Mouse (Mus musculus) G1E-ER4 (cell line): ENCODE results near the gene Rpl3. TPM values are rescaled to one million over a fixed set of nuclear protein-coding genes. Genes with fewer than 3 reads are reported as not detected.

Source experiments
- GATA1 ChIP-seq: IDR thresholded peaks from one replicate; pipeline ENCODE4 v1.8.0; 2012; ENCODE audit warnings: low read length, inconsistent platforms
- polyA plus RNA-seq: library from polyadenylated mRNA; stranded (reverse); fragments of >175 nt; gene quantifications from 2 replicates; pipeline ENCODE4 v1.2.3, GENCODE M21; 2012

Gene Rpl3
- polyA plus RNA-seq, 1 experiment = 41.0 TPM

DNA sequence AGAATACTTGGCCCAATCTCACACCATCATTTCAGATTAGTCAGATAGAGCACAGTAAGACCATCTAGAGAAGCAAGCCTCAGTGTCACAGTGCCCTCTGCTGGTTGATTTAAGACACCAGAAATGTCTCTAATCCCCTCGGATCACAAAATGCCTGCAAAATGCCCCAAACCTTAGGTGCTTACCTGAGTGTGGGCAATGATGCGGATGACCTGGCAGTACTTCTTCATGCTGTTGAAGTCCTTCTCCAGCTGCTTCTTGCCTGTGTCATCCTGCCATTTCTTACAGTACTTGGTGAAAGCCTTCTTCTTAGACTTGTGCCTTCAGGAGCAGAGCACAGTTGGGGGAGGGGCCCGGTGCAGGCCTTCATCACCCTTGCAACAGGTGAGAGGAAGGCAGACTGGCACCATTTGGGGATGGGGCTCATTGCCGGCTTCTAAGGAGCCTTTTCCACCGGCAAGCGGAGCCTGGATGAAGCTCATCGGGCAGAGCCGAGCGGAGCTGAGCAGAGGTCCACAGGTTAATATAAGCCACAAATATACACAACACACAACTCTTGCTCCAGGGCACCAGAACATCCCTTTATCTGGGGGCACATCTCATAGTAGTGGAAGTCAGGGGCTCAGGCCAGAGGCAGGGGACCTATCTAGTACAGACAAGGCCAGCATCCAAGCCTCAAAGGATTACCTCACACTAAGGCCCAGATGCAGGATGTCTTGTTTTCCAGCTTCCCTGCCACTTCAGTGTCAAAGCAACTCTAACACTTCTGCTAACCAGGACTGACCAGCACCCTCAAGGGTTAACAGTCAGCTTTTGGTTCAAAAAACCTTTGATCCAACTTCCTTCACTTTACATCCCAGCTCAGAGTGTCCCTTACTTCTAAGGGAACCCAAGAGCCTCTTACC is 10.7 kb downstream of the Rpl3 start:
- TF ChIP-seq GATA1 = no peak

DNA sequence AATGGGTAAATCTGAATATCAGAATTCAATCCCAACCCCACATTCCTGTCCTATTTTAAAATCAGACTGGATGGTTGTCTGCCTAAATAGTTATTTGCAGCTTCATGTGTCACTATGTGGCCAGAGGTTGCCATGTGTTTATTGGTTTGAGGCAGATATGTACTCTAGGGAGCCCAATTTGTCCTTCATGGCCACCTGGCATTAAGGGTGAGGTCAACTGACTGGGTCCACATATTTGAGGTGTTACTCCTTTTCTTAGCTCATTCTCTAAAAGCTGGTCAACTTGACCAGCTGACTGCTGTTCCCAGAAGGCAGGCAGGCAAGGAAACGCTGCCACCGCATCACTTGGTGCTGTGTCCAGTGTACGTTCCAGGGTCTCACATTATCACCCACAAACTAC is 11.7 kb downstream of the Rpl3 start:
- no peak for TF ChIP-seq GATA1

DNA sequence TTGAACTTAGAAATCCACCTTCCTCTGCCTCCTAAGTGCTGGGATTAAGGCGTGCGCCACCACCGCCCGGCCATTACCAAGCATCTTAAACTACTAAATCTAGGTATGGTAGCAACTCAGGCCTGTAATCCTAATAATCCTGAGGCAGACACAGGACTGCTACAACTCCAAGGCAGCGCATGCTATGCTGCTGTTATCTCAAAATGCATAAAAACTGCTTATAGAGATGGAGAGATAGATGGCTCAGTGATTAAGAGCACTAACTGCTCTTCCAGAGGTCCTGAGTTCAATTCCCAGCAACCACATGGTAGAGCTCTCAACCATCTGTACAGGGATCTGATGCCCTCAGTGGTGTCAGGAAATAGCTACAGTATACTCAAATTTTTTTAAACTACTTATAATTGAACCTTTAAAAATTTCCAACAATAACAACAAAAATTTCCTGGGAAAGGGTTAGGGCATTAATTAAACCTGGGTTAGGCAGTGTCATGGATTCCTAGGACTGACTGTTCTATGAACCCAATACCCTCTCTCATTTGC is 12.5 kb downstream of the Rpl3 start:
- TF ChIP-seq GATA1 = no peak

DNA sequence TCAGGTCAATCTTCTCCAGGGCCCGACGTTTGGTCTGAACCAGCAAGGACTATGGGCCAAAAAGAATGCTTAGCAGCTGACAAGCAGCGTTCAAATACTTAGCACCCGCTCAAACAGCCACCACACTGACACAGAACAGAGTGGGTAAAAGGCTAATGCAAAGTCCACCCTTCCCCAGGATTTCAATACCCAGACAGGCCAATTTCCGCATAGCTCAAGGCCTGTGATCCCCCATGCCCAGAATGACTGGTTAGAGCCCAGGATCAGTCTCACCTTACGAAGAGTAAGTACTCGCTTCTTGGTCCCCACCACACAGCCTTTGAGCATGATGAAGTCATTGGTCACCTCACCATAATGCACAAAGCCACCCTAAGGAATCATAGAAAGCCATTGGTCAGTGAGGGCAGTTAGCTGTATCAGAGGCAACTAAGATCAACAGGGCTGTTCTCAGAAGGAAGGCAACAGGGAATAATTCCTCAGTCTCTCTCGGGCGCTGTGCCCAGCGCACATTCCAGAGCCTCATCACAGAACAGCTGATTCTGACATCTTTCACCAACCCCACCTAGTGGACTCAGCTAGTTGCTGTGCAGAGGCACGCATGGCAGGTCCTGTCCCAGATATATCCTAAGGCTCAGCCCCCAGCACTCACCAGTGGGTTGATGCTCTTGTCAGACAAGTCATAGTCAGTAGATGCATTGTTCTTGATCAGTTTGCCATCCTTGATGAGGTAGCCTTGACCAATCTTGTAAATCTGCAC is 13.4 kb downstream of the Rpl3 start:
- TF ChIP-seq GATA1 = no peak

DNA sequence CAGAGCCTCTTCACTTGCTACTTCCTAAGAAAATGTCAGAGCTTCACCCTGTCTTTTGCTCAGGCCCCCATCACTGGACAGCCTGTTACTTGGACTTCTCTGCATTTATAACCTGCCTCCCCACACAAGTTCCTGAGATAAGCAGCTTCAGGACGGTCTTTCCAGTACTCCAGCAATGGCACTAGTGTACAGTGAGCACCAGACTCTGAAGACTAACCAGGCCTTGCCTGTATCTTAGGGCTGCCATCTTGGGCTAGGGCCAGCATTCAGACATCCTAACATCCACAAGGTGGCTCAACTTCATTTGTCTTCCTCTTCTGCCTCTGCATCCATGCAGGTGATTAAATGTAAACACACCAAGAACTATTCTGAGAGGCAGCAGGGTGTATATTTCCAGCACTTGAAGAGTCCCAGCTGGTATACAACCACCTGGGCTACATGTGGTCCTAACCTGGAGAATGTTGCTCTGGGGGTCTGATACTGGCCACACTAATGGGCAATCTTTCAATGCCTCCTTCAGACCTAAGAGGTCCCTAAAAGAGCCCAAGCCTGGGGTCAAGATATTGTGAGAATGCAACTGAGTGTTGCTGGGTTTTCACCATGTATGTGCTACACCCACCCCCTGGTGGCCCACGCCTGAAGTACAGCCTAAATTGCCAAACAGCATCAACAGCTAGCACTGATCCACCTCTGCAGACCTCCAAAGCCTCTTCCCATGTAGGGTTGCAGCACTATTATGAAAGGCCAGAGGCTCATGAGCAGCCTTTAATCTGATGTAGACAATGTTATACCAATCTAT is 15.1 kb downstream of the Rpl3 start:
- TF ChIP-seq GATA1 = no peak

DNA sequence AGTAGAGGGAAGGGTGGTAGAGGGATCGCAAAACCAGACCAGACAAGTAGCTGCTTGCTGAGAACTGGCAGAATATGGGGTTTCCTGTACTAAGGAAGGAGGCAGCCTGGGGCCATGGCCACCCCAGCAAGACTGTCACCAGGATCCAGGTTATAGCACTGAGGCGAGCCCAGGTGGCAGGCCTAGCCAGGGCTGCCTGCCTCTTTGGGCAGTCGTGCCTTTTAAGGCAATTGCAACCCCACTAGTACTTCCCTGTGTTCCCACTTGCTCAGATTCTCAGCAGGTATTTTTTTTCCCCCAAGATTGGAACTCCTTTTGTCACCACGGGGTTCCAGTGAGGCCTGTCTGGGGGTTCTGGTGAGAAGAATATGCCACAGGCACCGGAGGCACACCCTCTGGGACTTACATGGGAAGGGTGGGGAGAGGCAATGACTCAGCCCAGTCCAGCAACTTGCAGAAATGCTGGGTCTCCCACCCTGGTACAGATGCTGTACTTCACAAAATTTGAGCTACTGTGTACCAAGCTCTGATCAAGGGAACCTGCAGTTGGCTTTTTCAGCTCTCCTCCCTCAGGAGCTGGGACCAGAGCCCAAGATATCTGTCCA is 15.8 kb downstream of the Rpl3 start:
- TF ChIP-seq GATA1 = no peak

DNA sequence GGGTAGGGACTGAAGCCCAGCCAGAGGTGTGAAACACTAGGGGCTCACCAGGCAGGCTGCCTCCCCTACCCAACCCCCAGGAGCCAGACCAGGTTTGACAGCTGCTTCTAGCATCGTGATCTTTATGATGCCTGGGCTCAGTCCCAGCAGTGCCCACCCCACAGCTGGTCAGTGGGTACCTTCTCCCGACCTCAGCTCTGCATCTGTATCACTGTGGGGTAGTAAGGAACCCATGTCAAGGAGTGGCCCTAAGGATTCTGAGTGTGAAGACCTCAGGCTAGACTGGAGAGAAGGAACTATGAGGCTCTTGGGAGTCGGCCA is 16.3 kb downstream of the Rpl3 start:
- TF ChIP-seq GATA1 = no peak

DNA sequence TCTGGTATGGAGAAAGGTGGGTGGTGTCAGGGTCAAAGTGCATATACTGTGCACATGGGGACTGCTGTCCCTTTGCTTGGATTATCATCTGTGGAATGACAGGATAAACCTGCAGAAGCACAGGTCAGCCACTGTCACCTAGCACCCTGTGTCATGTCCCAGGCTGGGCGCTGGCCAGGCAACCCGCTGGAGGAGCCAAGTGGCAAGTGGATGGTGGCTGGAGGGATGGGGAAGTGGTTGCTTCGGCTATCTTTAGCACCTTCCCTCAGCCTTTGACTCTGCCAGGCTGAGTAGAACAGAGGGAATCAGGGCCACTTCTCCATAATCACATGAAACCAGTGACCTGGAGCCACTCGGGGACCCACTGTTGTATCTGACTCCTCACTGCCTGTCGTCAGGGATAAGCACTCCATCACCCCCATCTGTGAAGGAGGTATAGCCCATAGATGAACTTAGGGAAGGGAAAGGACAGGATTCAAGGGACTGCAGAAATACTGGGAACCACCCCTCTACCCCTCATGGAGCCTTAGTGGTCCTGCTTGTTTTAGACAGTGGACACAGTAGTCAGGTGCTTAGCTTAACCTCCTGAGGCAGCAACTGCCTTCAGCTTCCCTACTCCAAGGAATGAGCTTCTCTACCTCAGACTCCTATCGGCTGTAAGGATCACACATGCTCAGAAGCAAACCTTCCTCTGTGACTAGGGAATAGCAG is 16.9 kb downstream of the Rpl3 start:
- TF ChIP-seq GATA1 = no peak

DNA sequence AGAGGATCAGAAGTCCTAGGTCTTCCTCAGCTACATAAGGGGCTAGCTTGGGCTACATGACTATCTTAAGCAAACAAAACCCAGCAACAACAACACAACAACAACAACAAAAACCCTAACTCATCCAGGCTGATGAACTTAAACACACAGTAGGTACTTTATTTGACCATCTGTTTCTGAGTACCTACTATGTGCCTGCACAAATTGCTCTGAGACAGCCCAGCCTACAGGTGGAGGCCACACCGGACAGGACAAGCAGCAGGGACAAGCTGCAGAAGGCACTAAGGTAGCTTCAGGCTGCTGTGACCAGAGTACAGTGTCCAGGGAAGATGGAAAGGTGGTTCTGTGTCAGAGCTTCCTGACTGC is 18.4 kb downstream of the Rpl3 start:
- no peak for TF ChIP-seq GATA1

DNA sequence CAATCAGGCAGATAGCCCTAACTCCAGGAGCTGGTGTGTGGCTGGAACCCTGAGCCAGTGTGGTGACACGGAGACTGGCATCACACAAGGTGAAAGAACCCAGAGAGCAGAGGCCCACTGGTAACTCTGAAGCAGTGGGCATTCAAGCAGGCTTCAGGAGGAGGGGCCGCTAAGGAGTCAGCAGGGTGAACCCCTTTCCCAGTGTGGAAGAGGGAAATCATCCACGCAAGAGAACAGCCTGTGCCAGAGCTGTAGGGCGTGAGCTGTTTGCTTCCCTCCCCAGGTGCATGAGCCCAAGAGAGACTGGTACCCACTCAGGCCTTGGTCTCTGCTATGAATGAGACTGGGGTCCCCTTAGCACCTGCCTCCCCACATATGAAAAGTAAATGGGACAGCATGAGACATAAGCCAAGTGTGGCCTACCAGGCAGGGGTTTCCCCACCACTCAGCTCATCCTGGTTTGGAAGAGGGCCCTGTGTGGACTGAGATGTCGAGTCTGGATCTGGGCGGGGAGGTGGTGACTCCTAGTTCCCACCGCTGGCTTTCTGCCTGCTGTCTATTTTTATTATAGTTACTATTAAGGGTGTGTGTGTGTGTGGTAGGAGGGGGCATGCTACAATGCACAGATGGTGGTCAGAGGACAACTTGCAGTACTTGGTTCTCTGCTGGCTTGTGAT is 19.0 kb downstream of the Rpl3 start:
- no peak for TF ChIP-seq GATA1

DNA sequence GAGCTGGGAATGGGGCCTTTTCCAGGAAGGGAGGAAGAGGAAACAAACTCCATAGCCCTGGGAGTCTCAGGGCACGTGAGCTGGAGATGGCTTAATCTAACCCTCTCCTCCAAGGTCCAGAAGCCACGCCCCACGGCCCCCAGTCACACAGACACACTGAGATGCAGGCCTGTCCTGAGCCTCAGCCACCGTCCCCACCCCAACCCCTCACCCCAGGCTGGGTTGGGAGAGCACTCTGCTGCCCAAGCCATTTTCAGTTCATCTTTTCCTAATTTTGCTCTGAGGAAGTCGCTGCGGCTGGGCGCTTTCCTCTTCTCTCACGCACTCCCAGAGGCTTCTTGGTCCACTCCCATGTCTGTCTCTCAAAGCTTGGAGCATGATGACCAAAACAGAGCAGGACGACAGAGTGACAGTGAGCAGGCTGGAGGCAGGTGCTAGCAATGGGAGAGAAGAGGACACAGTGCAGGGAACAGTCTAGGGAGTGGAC is 19.7 kb downstream of the Rpl3 start:
- TF ChIP-seq GATA1 = no peak

DNA sequence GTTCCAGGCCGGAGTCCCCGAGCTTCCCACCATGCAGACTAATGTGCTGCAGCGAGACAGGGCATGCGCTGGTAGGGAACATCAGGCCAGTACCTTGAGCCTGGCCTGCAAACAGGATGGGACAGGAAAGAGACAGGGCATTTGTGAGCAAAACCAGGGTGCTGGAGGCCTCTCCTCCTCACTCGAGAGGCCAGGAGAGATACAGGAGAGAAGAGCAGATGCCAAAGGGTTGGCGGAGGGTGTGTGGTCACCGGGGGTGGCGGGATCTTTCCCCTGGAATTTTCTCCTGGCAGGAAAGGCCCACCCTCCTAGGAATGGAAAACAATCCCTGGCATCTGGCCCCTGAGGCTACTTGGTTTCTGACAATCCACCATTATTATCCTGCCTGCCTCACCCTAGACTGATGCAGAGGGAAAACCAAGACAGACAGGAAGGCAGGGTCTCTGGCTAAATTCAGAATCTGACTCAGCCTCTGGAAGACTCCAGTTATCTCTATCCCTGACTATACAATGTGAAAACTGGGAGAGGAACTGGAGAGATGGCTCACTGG is 21.5 kb downstream of the Rpl3 start:
- no peak for TF ChIP-seq GATA1

DNA sequence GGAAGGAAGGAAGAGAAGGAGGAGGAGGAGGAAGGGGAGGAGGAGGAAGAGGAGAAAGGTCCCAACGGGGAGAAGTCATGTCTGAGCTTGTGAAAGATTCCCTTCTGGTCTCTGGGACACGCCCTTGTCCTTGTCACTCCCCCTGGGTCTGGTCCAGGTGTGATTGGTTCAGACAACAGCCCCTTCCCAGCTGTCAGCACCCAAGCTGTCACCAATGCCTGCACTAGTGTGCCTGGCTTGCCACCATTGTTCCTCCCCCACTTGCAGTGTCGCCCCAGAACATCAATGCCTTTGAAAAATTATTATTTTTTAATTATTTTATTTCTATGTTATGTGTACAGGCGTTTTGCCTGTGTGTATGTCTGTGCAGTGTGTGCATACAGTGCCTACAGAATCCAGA is 22.5 kb downstream of the Rpl3 start:
- TF ChIP-seq GATA1 = no peak

DNA sequence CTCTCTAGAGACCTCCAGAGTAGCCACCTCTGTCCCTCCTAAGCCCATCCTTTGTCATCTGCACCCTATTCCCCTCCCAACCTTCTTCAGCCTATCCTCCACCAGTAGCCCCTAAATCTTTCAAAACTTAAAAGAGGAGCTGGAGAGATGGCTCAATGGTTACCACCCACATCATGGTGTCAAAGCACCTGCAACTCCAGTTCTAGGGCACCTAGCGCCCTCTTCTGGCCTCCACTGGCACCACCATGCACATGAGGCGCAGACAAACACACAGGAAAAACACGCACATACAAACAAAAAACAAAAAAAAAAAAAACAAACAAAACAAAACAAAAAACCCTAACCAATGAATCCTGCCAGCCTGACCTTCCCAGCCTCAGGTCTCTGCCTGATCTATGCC is 25.1 kb downstream of the Rpl3 start:
- TF ChIP-seq GATA1 = no peak
